Mouse (Mus musculus) frontal cortex, postnatal 25 days (tissue): ENCODE data around the gene Ift57.

ENCODE experiments used
- DNase-seq, 2 experiments: peaks; one replicate each; pipeline ENCODE4 v3.0.0; 2022; ENCODE audit warnings: low spot score in 2 of 2

Ift57 gene

GRCm38 (mm10) chr16:49753318-49753717 lies 54.3 kb downstream of the Ift57 start:
- DNase-seq: no peak

- DNase-seq: no peak
Observed at GRCm38 (mm10) chr16:49760517-49761203, 61.6 kb downstream of the Ift57 start.

- no peak for DNase-seq
Observed at GRCm38 (mm10) chr16:49761981-49762380, 62.9 kb downstream of the Ift57 start.

GRCm38 (mm10) chr16:49766326-49766725 lies 67.3 kb downstream of the Ift57 start:
- DNase-seq: no peak

- no peak for DNase-seq
Observed at GRCm38 (mm10) chr16:49768491-49769031, 69.5 kb downstream of the Ift57 start.

GRCm38 (mm10) chr16:49769831-49770261 lies 70.8 kb downstream of the Ift57 start:
- no peak for DNase-seq

GRCm38 (mm10) chr16:49770320-49771189 lies 71.5 kb downstream of the Ift57 start:
- DNase-seq: no peak

- no peak for DNase-seq
Observed at GRCm38 (mm10) chr16:49771609-49772396, 72.8 kb downstream of the Ift57 start.

GRCm38 (mm10) chr16:49772576-49772975 lies 73.5 kb downstream of the Ift57 start:
- no peak for DNase-seq

- no peak for DNase-seq
Observed at GRCm38 (mm10) chr16:49773068-49773467, 74.0 kb downstream of the Ift57 start.

GRCm38 (mm10) chr16:49774059-49775001 lies 75.3 kb downstream of the Ift57 start:
- DNase-seq: no peak

GRCm38 (mm10) chr16:49775002-49775966 lies 76.3 kb downstream of the Ift57 start:
- no peak for DNase-seq

GRCm38 (mm10) chr16:49776981-49777380 lies 77.9 kb downstream of the Ift57 start:
- DNase-seq: no peak

- DNase-seq: no peak
Observed at GRCm38 (mm10) chr16:49781556-49782156, 82.6 kb downstream of the Ift57 start.

GRCm38 (mm10) chr16:49783369-49783768 lies 84.3 kb downstream of the Ift57 start:
- DNase-seq: no peak

GRCm38 (mm10) chr16:49786116-49786515 lies 87.1 kb downstream of the Ift57 start:
- no peak for DNase-seq

GRCm38 (mm10) chr16:49787714-49788113 lies 88.7 kb downstream of the Ift57 start:
- no peak for DNase-seq

- no peak for DNase-seq
Observed at GRCm38 (mm10) chr16:49790575-49791465, 91.8 kb downstream of the Ift57 start.
